Mouse (Mus musculus): Measurements from ENCODE around the gene Dusp13. TPM values are rescaled to one million over a fixed set of nuclear protein-coding genes. Genes with fewer than 3 reads are reported as not detected.

Gene Dusp13
- total RNA-seq, 2 experiments from 2014 or later: 0.32 to 0.84 TPM

- H3K4me3 ChIP-seq: no peak overlapping the region
- no peak for TF ChIP-seq CTCF (conservative IDR thresholded peaks at IDR 0.05)
- no peak overlapping the region for H3K27ac ChIP-seq
- no peak for DNase-seq (ENCODE audit: low spot score in 2 of 2)
These were observed 14.9 kb upstream of the Dusp13 start for GRCm38 (mm10) chr14:21765754-21766397.

- TF ChIP-seq CTCF (conservative IDR thresholded peaks at IDR 0.05): no peak
- no peak overlapping the region for H3K27ac ChIP-seq
- no peak overlapping the region for H3K4me3 ChIP-seq
- no peak for DNase-seq (ENCODE audit: low spot score in 2 of 2)
These were observed 13.7 kb upstream of the Dusp13 start for GRCm38 (mm10) chr14:21764646-21765045.

GRCm38 (mm10) chr14:21763736-21764135 lies 12.8 kb upstream of the Dusp13 start:
- DNase-seq (ENCODE audit: low spot score in 2 of 2): no peak
- peak overlapping the region; percentile 41; the same call in 1 of the 2 replicates for H3K27ac ChIP-seq
- TF ChIP-seq CTCF (conservative IDR thresholded peaks at IDR 0.05): peak; percentile 15; the same call in 1 of the 2 replicates

GRCm38 (mm10) chr14:21761560-21761959 lies 10.6 kb upstream of the Dusp13 start:
- DNase-seq (ENCODE audit: low spot score in 2 of 2): no peak
- no peak for TF ChIP-seq CTCF (conservative IDR thresholded peaks at IDR 0.05)
- Histone ChIP-seq H3K27ac (peak overlapping the region; percentile 62), H3K4me3 (no peak overlapping the region)

More at GRCm38 (mm10) chr14:21763736-21764135, 12.8 kb upstream of the Dusp13 start:
- no peak overlapping the region for H3K4me3 ChIP-seq

- Histone ChIP-seq H3K27ac (no peak overlapping the region), H3K4me3 (no peak overlapping the region)
- no peak for TF ChIP-seq CTCF (conservative IDR thresholded peaks at IDR 0.05)
- DNase-seq (ENCODE audit: low spot score in 2 of 2): no peak
These were observed 2.4 kb upstream of the Dusp13 start for GRCm38 (mm10) chr14:21753367-21753766.

GRCm38 (mm10) chr14:21752411-21752810 lies 1.4 kb upstream of the Dusp13 start:
- DNase-seq (ENCODE audit: low spot score in 2 of 2): no peak
- H3K4me3 ChIP-seq: peak overlapping the region; percentile 81; the same call in 1 of the 2 replicates
- H3K27ac ChIP-seq: no peak overlapping the region
- no peak for TF ChIP-seq CTCF (conservative IDR thresholded peaks at IDR 0.05)

- no peak for TF ChIP-seq CTCF (conservative IDR thresholded peaks at IDR 0.05)
- peak within 1 kb of the TSS; percentile 95 for H3K27ac ChIP-seq
- DNase-seq (ENCODE audit: low spot score in 2 of 2): peak; percentile 86 to 89
- peak within 1 kb of the TSS; percentile 81 for H3K4me3 ChIP-seq
These were observed 737 bp downstream of the Dusp13 start, which contains the start of gene Samd8 for GRCm38 (mm10) chr14:21750008-21750880. Samd8 (plus strand) TSS chr14:21750531.

GRCm38 (mm10) chr14:21748142-21748870 lies 2.7 kb downstream of the Dusp13 start:
- DNase-seq (ENCODE audit: low spot score in 2 of 2): peak in 1 of 2 experiments; percentile 71
- Histone ChIP-seq H3K4me3 (no peak overlapping the region), H3K27ac (no peak overlapping the region)
- peak; percentile 81 for TF ChIP-seq CTCF (conservative IDR thresholded peaks at IDR 0.05)

GRCm38 (mm10) chr14:21747436-21748141 lies 3.4 kb downstream of the Dusp13 start:
- Histone ChIP-seq H3K4me3 (no peak overlapping the region), H3K27ac (no peak overlapping the region)
- no peak for TF ChIP-seq CTCF (conservative IDR thresholded peaks at IDR 0.05)
- no peak for DNase-seq (ENCODE audit: low spot score in 2 of 2)

GRCm38 (mm10) chr14:21746846-21747245 lies 4.1 kb downstream of the Dusp13 start:
- TF ChIP-seq CTCF (conservative IDR thresholded peaks at IDR 0.05): no peak
- no peak for DNase-seq (ENCODE audit: low spot score in 2 of 2)
- H3K4me3 ChIP-seq: no peak overlapping the region

GRCm38 (mm10) chr14:21746251-21746650 lies 4.7 kb downstream of the Dusp13 start:
- Histone ChIP-seq H3K4me3 (no peak overlapping the region), H3K27ac (no peak overlapping the region)
- no peak for DNase-seq (ENCODE audit: low spot score in 2 of 2)
- no peak for TF ChIP-seq CTCF (conservative IDR thresholded peaks at IDR 0.05)

More at GRCm38 (mm10) chr14:21746846-21747245, 4.1 kb downstream of the Dusp13 start:
- no peak overlapping the region for H3K27ac ChIP-seq

- no peak for DNase-seq (ENCODE audit: low spot score in 2 of 2)
- no peak for TF ChIP-seq CTCF (conservative IDR thresholded peaks at IDR 0.05)
- no peak overlapping the region for H3K27ac ChIP-seq
These were observed 5.8 kb downstream of the Dusp13 start for GRCm38 (mm10) chr14:21745149-21745548.

More at GRCm38 (mm10) chr14:21745149-21745548, 5.8 kb downstream of the Dusp13 start:
- H3K4me3 ChIP-seq: no peak overlapping the region

Data from layer of hippocampus, adult 2 months (tissue).